Mouse (Mus musculus): Measurements from ENCODE around the gene Atp1b4.
"Not testable (repeated sequence)": the region's sequence is repeated elsewhere in the genome, so short reads cannot be mapped to it uniquely, and the experiment has no call there.

Atp1b4 gene

GRCm38 (mm10) chrX:38315884-38316283 lies at the start of gene Atp1b4:
Gene Atp1b4, plus strand, starts transcription at chrX:38316184.
- DNase-seq: no peak

GRCm38 (mm10) chrX:38308597-38308996 lies 7.4 kb upstream of the Atp1b4 start:
- DNase-seq: no peak

GRCm38 (mm10) chrX:38311054-38311453 lies 4.9 kb upstream of the Atp1b4 start:
- no peak for DNase-seq

- no peak for DNase-seq
Observed at GRCm38 (mm10) chrX:38312910-38313625, 2.9 kb upstream of the Atp1b4 start.

GRCm38 (mm10) chrX:38313626-38314210 lies 2.3 kb upstream of the Atp1b4 start:
- no peak for DNase-seq

- no peak for DNase-seq
Observed at GRCm38 (mm10) chrX:38330695-38331406, 14.9 kb downstream of the Atp1b4 start.

GRCm38 (mm10) chrX:38334329-38335279 lies 18.6 kb downstream of the Atp1b4 start:
- DNase-seq: no peak

- no peak for DNase-seq
Observed at GRCm38 (mm10) chrX:38362016-38362415, 46.0 kb downstream of the Atp1b4 start.

GRCm38 (mm10) chrX:38364621-38365020 lies 48.6 kb downstream of the Atp1b4 start:
- not testable (repeated sequence) for DNase-seq

GRCm38 (mm10) chrX:38373169-38373568 lies 57.2 kb downstream of the Atp1b4 start:
- DNase-seq: not testable (repeated sequence)

All from layer of hippocampus, adult 9-11 months (tissue).